Mouse (Mus musculus): ENCODE measurements around the gene Golga1. TPM values are rescaled to one million over a fixed set of nuclear protein-coding genes. Genes with fewer than 3 reads are reported as not detected.

The Golga1 gene
- total RNA-seq, 1 experiment, result 9.1 TPM

DNA sequence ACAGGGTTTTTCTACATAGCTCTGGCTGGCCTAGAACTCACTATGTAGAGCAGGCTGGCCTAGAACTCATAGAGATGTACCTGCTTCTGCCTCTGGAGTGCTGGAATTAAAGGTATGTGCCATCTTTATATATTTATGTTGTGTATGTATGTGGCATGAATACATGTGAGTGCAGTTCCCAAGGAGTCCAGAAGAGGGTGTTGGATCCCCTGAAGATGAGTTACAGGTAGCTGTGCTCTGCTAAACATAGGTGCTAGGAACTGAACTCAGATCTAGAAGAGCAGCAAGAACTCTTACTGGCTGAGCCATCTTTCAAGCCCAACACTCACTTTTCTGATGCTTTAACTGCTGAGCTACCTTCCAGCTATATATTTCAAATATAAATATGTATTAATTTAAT, 32.7 kb upstream of the Golga1 start:
- Histone ChIP-seq H3K27ac (ENCODE audit: insufficient read depth, low read depth, low read length, poor library complexity, severe bottlenecking) (no peak overlapping the region), H3K36me3 (ENCODE audit: control insufficient read depth, insufficient read depth, low read length, poor library complexity, severe bottlenecking) (0 out of 2 replicates have a peak, but pooled peaks cover 2% of the 10 kb centered on the region), H3K9ac (ENCODE audit: insufficient read depth, low read depth, low read length, poor library complexity, severe bottlenecking) (no peak overlapping the region), H3K9me3 (ENCODE audit: control insufficient read depth, insufficient read depth, low read depth, low read length) (no peaks in the 10 kb centered on the region), H3K4me3 (ENCODE audit: insufficient read depth in 1 of 2, low read depth in 1 of 2, low read length in 2 of 2, poor library complexity in 1 of 2, severe bottlenecking in 1 of 2) (no peak overlapping the region), H3K4me1 (ENCODE audit: control insufficient read depth in 2 of 2, insufficient read depth in 2 of 2, low read length in 2 of 2, poor library complexity in 1 of 2) (no peaks in the 10 kb centered on the region)
- in situ Hi-C loops (cut with MboI; ENCODE audit: low sequenced_read_pairs in 2 of 2, unreplicated experiment in 2 of 2), result no loop called here
- peak; percentile 53 for DNase-seq (ENCODE audit: low read depth, low spot score)
- TF ChIP-seq CHD2 (IDR thresholded peaks at IDR 0.05; ENCODE audit: low read depth, low read length) (no peak), ZC3H11A (IDR thresholded peaks at IDR 0.05; ENCODE audit: borderline replicate concordance, low read depth, low read length) (peak; percentile 38; the same call in 1 of the 2 replicates)

DNA sequence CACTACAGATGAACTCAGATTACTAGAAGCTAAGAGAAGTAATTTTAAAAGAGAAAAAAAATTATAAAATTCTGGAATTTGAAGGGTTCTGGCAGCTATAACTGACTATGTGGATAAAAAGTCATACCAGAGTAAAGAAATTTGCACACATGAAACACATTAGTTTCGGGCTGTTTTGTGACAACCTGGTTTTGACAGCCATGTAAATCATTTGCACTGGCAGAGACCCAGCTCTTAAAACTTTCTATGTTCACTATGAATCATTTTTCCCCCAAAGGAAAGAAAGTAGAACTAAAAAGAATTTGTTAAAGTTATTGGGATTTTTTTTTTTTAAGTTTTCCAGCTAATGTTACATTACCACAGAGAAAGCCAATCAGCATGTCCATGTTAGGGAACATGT, 26.6 kb upstream of the Golga1 start:
- no peak overlapping the region for H3K27ac ChIP-seq (ENCODE audit: insufficient read depth, low read depth, low read length, poor library complexity, severe bottlenecking)
- in situ Hi-C loops (cut with MboI; ENCODE audit: low sequenced_read_pairs in 2 of 2, unreplicated experiment in 2 of 2), result no loop called here
- 0 out of 2 replicates have a peak, but pooled peaks cover 2% of the 10 kb centered on the region for H3K36me3 ChIP-seq (ENCODE audit: control insufficient read depth, insufficient read depth, low read length, poor library complexity, severe bottlenecking)
- TF ChIP-seq CHD2 (IDR thresholded peaks at IDR 0.05; ENCODE audit: low read depth, low read length) (no peak), ZC3H11A (IDR thresholded peaks at IDR 0.05; ENCODE audit: borderline replicate concordance, low read depth, low read length) (no peak), MAFK (IDR thresholded peaks at IDR 0.05; ENCODE audit: insufficient read depth, low read depth, low read length) (no peak), ZNF384 (IDR thresholded peaks at IDR 0.05; ENCODE audit: low read depth, low read length) (no peak), HCFC1 (IDR thresholded peaks at IDR 0.05; ENCODE audit: borderline replicate concordance, insufficient read depth, low read length) (no peak)
- H3K9ac ChIP-seq (ENCODE audit: insufficient read depth, low read depth, low read length, poor library complexity, severe bottlenecking), result no peak overlapping the region
- H3K4me1 ChIP-seq (ENCODE audit: control insufficient read depth in 2 of 2, insufficient read depth in 2 of 2, low read length in 2 of 2, poor library complexity in 1 of 2), result no peaks in the 10 kb centered on the region
- no peak for DNase-seq (ENCODE audit: low read depth, low spot score)
- H3K9me3 ChIP-seq (ENCODE audit: control insufficient read depth, insufficient read depth, low read depth, low read length), result no peaks in the 10 kb centered on the region
- no peak overlapping the region for H3K4me3 ChIP-seq (ENCODE audit: insufficient read depth in 1 of 2, low read depth in 1 of 2, low read length in 2 of 2, poor library complexity in 1 of 2, severe bottlenecking in 1 of 2)

DNA sequence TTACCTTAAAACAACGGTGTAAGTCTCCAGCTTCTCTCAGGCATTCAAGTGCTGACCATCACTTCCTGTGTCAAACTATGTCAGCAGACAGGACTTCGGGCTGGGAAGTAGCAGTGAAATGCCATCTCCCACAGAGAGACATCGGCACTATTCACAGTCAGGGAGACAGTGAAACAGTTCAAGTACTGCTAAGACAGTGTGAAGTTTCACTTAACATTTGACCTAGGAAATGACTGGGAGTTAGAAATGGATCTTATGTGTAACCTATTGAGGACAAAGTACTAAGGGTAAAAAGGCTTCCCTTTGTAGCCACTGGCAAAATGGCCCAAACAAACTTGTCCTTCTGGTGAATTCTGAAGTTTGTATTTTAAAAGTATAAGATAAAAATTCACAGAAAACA, 17.4 kb upstream of the Golga1 start:
- TF ChIP-seq HCFC1 (IDR thresholded peaks at IDR 0.05; ENCODE audit: borderline replicate concordance, insufficient read depth, low read length) (no peak), ZNF384 (IDR thresholded peaks at IDR 0.05; ENCODE audit: low read depth, low read length) (no peak), MAFK (IDR thresholded peaks at IDR 0.05; ENCODE audit: insufficient read depth, low read depth, low read length) (no peak), ZC3H11A (IDR thresholded peaks at IDR 0.05; ENCODE audit: borderline replicate concordance, low read depth, low read length) (no peak), CHD2 (IDR thresholded peaks at IDR 0.05; ENCODE audit: low read depth, low read length) (no peak)
- Histone ChIP-seq H3K9ac (ENCODE audit: insufficient read depth, low read depth, low read length, poor library complexity, severe bottlenecking) (no peak overlapping the region), H3K27ac (ENCODE audit: insufficient read depth, low read depth, low read length, poor library complexity, severe bottlenecking) (no peak overlapping the region), H3K9me3 (ENCODE audit: control insufficient read depth, insufficient read depth, low read depth, low read length) (no peaks in the 10 kb centered on the region), H3K4me1 (ENCODE audit: control insufficient read depth in 2 of 2, insufficient read depth in 2 of 2, low read length in 2 of 2, poor library complexity in 1 of 2) (no peaks in the 10 kb centered on the region), H3K36me3 (ENCODE audit: control insufficient read depth, insufficient read depth, low read length, poor library complexity, severe bottlenecking) (peaks cover 2% of the 10 kb centered on the region), H3K4me3 (ENCODE audit: insufficient read depth in 1 of 2, low read depth in 1 of 2, low read length in 2 of 2, poor library complexity in 1 of 2, severe bottlenecking in 1 of 2) (no peak overlapping the region)
- in situ Hi-C loops (cut with MboI; ENCODE audit: low sequenced_read_pairs in 2 of 2, unreplicated experiment in 2 of 2), result no loop called here
- DNase-seq (ENCODE audit: low read depth, low spot score), result no peak

DNA sequence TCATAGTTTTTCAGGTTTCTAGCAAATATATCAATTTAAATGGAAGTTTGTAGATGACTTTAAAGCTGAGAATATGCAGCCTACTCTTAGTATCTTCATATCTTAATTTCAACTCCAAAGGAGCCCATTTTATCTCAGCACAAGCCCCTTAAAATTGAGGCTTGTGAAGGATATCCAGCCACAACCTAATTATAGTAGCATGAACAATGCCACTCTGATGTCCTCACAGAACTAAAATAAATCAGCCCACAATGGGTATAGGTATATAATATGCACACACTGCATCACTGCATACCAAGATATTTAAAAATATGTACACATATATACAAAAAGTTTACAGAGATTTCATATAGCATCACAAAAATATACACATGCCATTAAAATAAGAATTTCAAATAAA, 5.3 kb upstream of the Golga1 start:
- no peaks in the 10 kb centered on the region for H3K36me3 ChIP-seq (ENCODE audit: control insufficient read depth, insufficient read depth, low read length, poor library complexity, severe bottlenecking)
- no peak overlapping the region for H3K27ac ChIP-seq (ENCODE audit: insufficient read depth, low read depth, low read length, poor library complexity, severe bottlenecking)
- no peak overlapping the region for H3K4me3 ChIP-seq (ENCODE audit: insufficient read depth in 1 of 2, low read depth in 1 of 2, low read length in 2 of 2, poor library complexity in 1 of 2, severe bottlenecking in 1 of 2)
- peaks cover 0 to 3% of the 10 kb centered on the region in 2 experiments; a peak in 1 of 4 replicates for H3K4me1 ChIP-seq (ENCODE audit: control insufficient read depth in 2 of 2, insufficient read depth in 2 of 2, low read length in 2 of 2, poor library complexity in 1 of 2)
- in situ Hi-C loops (cut with MboI; ENCODE audit: low sequenced_read_pairs in 2 of 2, unreplicated experiment in 2 of 2), result no loop called here
- no peak for TF ChIP-seq ZNF384 (IDR thresholded peaks at IDR 0.05; ENCODE audit: low read depth, low read length)
- TF ChIP-seq MAFK (IDR thresholded peaks at IDR 0.05; ENCODE audit: insufficient read depth, low read depth, low read length), result no peak
- TF ChIP-seq CHD2 (IDR thresholded peaks at IDR 0.05; ENCODE audit: low read depth, low read length), result no peak
- TF ChIP-seq ZC3H11A (IDR thresholded peaks at IDR 0.05; ENCODE audit: borderline replicate concordance, low read depth, low read length), result no peak
- TF ChIP-seq HCFC1 (IDR thresholded peaks at IDR 0.05; ENCODE audit: borderline replicate concordance, insufficient read depth, low read length), result no peak
- H3K9ac ChIP-seq (ENCODE audit: insufficient read depth, low read depth, low read length, poor library complexity, severe bottlenecking), result no peak overlapping the region
- no peak for DNase-seq (ENCODE audit: low read depth, low spot score)
- H3K9me3 ChIP-seq (ENCODE audit: control insufficient read depth, insufficient read depth, low read depth, low read length), result no peaks in the 10 kb centered on the region

DNA sequence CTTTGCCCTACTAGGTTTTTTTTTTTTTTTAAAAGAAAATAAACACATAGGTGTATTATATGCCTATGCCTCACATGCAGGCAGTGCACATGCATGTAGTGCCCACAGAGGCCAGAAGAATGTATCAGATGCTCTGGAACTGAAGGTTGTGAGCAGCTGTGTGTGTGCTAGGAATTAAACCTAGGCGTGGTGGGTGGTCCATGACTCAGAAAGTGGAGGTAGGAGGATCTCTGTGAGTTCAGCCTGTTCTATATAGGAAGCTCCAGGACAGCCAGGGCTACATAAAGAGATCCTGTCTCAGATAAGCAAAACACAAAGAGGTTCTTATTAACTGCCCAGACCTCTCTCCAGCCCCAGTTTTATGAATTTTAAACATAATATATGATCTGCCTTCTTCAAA, 3.8 kb upstream of the Golga1 start:
- in situ Hi-C loops (cut with MboI; ENCODE audit: low sequenced_read_pairs in 2 of 2, unreplicated experiment in 2 of 2), result no loop called here
- TF ChIP-seq MAFK (IDR thresholded peaks at IDR 0.05; ENCODE audit: insufficient read depth, low read depth, low read length) (no peak), CHD2 (IDR thresholded peaks at IDR 0.05; ENCODE audit: low read depth, low read length) (no peak), ZC3H11A (IDR thresholded peaks at IDR 0.05; ENCODE audit: borderline replicate concordance, low read depth, low read length) (no peak), ZNF384 (IDR thresholded peaks at IDR 0.05; ENCODE audit: low read depth, low read length) (no peak), HCFC1 (IDR thresholded peaks at IDR 0.05; ENCODE audit: borderline replicate concordance, insufficient read depth, low read length) (no peak)
- Histone ChIP-seq H3K27ac (ENCODE audit: insufficient read depth, low read depth, low read length, poor library complexity, severe bottlenecking) (no peak overlapping the region), H3K4me3 (ENCODE audit: insufficient read depth in 1 of 2, low read depth in 1 of 2, low read length in 2 of 2, poor library complexity in 1 of 2, severe bottlenecking in 1 of 2) (no peak overlapping the region), H3K9me3 (ENCODE audit: control insufficient read depth, insufficient read depth, low read depth, low read length) (no peaks in the 10 kb centered on the region), H3K9ac (ENCODE audit: insufficient read depth, low read depth, low read length, poor library complexity, severe bottlenecking) (no peak overlapping the region), H3K36me3 (ENCODE audit: control insufficient read depth, insufficient read depth, low read length, poor library complexity, severe bottlenecking) (no peaks in the 10 kb centered on the region), H3K4me1 (ENCODE audit: control insufficient read depth in 2 of 2, insufficient read depth in 2 of 2, low read length in 2 of 2, poor library complexity in 1 of 2) (peaks cover 0 to 3% of the 10 kb centered on the region in 2 experiments; a peak in 1 of 4 replicates)
- DNase-seq (ENCODE audit: low read depth, low spot score), result no peak
